8 mouse cellular contexts compared by ENCODE assay signal in genomic region chr13:44673967-44674357, GRCm38 (mm10). TPM values are rescaled to one million over a fixed set of nuclear protein-coding genes. Genes with fewer than 3 reads are reported as not detected.
DNase-seq lines count a peak whose midpoint lies in the region; TF ChIP-seq lines count a peak whose summit lies in the region.

No protein-coding gene starts in this region.

- peak overlapping the region; percentile 27; the same call in 1 of the 2 replicates for H3K4me3 ChIP-seq in layer of hippocampus, adult 2 months

- no peak for TF ChIP-seq CTCF in layer of hippocampus, adult 2 months (conservative IDR thresholded peaks at IDR 0.05)

- DNase-seq in layer of hippocampus, adult 2 months (ENCODE audit: low spot score in 2 of 2): no peak
- no peak for DNase-seq in layer of hippocampus, adult 11-12 months (ENCODE audit: low spot score)
- DNase-seq in T-cell, adult 2 months (ENCODE audit: low spot score): peak; percentile 6
- peak; percentile 53 for DNase-seq in induced T-regulatory cell, adult 2 months (ENCODE audit: low read depth)
- peak; percentile 1 to 9 for DNase-seq in natural killer cell, adult 2 months (ENCODE audit: low spot score in 2 of 2)
- DNase-seq in left cerebral cortex, postnatal 10 days (ENCODE audit: extremely low spot score in 1 of 2, low spot score in 2 of 2): no peak
- DNase-seq in cerebellum, postnatal 25 days: no peak
- DNase-seq in left cerebral cortex, adult 18-20 months (ENCODE audit: low spot score in 2 of 2): no peak

- intact Hi-C loops in left cerebral cortex, postnatal 10 days (cut with DNase I): no loop called here

- H3K27ac ChIP-seq in layer of hippocampus, adult 2 months: no peak overlapping the region

RNA-seq across cellular contexts. Expression of gene Jarid2, which starts 55.3 kb away (rescaled TPM):
- 10 to 100 TPM; 26.4 to 31.9 TPM for total RNA-seq in layer of hippocampus, adult 2 months (2021)
- total RNA-seq in left cerebral cortex, postnatal 10 days (2021): 10 to 100 TPM; 43.3 to 45.8 TPM
- total RNA-seq in left cerebral cortex, adult 18-20 months (2021): 10 to 100 TPM; 29.0 to 33.6 TPM

Comparison
In these comparisons a context has a peak if more than half of its experiments do, and no peak if none do; other contexts are left out.
1. DNase-seq: peak in T-cell, adult 2 months (single experiment), induced T-regulatory cell, adult 2 months (single experiment) and natural killer cell, adult 2 months (2 of 2); none in layer of hippocampus, adult 2 months (0 of 2), layer of hippocampus, adult 11-12 months (single experiment), left cerebral cortex, postnatal 10 days (0 of 2), cerebellum, postnatal 25 days (0 of 2) and left cerebral cortex, adult 18-20 months (0 of 2).